Mouse (Mus musculus) mesoderm, embryonic 11.5 days (tissue): ENCODE data around the gene Ppt2.

Source experiments
- DNase-seq: peaks from one replicate; pipeline ENCODE4 v3.0.0-alpha.2; 2012; ENCODE audit warnings: low read depth, low spot score

Gene Ppt2

GRCm38 (mm10) chr17:34656666-34657065, 28.4 kb upstream of the Ppt2 start:
- DNase-seq, result no peak

- no peak for DNase-seq
These were observed 27.3 kb upstream of the Ppt2 start for GRCm38 (mm10) chr17:34655581-34655991.

GRCm38 (mm10) chr17:34655160-34655559, 26.9 kb upstream of the Ppt2 start:
- DNase-seq, result no peak

GRCm38 (mm10) chr17:34654392-34654791, 26.1 kb upstream of the Ppt2 start:
- DNase-seq, result no peak

GRCm38 (mm10) chr17:34653746-34654285, 25.5 kb upstream of the Ppt2 start:
- peak; percentile 67 for DNase-seq

- DNase-seq, result no peak
These were observed 24.7 kb upstream of the Ppt2 start for GRCm38 (mm10) chr17:34652985-34653384.

- DNase-seq, result no peak
These were observed 24.2 kb upstream of the Ppt2 start for GRCm38 (mm10) chr17:34652546-34652945.

GRCm38 (mm10) chr17:34651507-34652221, 23.4 kb upstream of the Ppt2 start:
- DNase-seq, result no peak

GRCm38 (mm10) chr17:34650781-34651180, 22.5 kb upstream of the Ppt2 start:
- DNase-seq, result no peak

- DNase-seq, result no peak
These were observed 21.0 kb upstream of the Ppt2 start for GRCm38 (mm10) chr17:34649106-34649864.

- DNase-seq, result no peak
These were observed 20.0 kb upstream of the Ppt2 start for GRCm38 (mm10) chr17:34648141-34648890.

- DNase-seq, result peak; percentile 97
These were observed 18.8 kb upstream of the Ppt2 start, which contains the start of gene Atf6b for GRCm38 (mm10) chr17:34646906-34647787. Atf6b (plus strand) TSS chr17:34647146.

GRCm38 (mm10) chr17:34645831-34646511, 17.7 kb upstream of the Ppt2 start:
- no peak for DNase-seq

GRCm38 (mm10) chr17:34645256-34645829, 17.0 kb upstream of the Ppt2 start:
- no peak for DNase-seq

GRCm38 (mm10) chr17:34644608-34645007, 16.3 kb upstream of the Ppt2 start, which contains the start of gene Fkbpl:
Fkbpl (plus strand) TSS chr17:34644764.
- peak; percentile 96 for DNase-seq

- no peak for DNase-seq
These were observed 15.6 kb upstream of the Ppt2 start for GRCm38 (mm10) chr17:34643944-34644343.

- no peak for DNase-seq
These were observed 15.1 kb upstream of the Ppt2 start for GRCm38 (mm10) chr17:34643379-34643778.

- no peak for DNase-seq
These were observed 13.6 kb upstream of the Ppt2 start for GRCm38 (mm10) chr17:34641945-34642344.

GRCm38 (mm10) chr17:34640778-34641601, 12.7 kb upstream of the Ppt2 start:
- DNase-seq, result peak; percentile 61
